ENCODE assay signal across 10 mouse cellular contexts in the genomic region with DNA sequence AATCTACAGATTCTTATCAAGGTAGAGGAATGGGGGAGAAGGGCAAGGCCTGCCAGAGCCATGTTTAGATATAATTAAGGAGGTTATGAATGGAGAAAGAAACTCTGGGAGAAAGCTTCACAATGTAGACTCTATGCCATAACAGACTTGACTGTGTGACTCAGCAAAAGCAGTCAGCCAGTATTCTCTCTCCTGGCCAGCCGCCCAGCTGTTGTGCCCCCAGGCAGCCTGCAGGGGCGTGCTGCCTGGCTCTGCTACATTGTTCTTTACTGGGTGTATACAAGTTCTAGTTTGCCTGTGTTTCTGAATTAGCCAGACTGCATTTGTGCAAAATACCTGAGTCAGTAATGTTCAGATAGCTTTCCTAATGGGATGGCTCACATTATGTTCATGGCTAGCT. TPM values are rescaled to one million over a fixed set of nuclear protein-coding genes. Genes with fewer than 3 reads are reported as not detected.
DNase-seq lines count a peak whose midpoint lies in the region; ATAC-seq and TF ChIP-seq lines count a peak whose summit lies in the region.
"Had no signal": no experiment of that assay in that cellular context is flagged by ENCODE, and none has a peak within 500 bp of the region (broad histone marks: within the 10 kb centered on the region; RNA-seq: fewer than 3 reads in every experiment).

No protein-coding gene starts in this region.

- no peak overlapping the region for H3K27ac ChIP-seq in forebrain, postnatal 0 days (ENCODE audit: low read depth, low read length)
- no peak overlapping the region for H3K27ac ChIP-seq in forebrain, embryonic 16.5 days (ENCODE audit: low read length)
- H3K27ac ChIP-seq in hindbrain, embryonic 10.5 days = no peak overlapping the region

- 48% methylated on average over 2 of the region's 2 CpGs for WGBS in forebrain, postnatal 0 days
- WGBS in forebrain, embryonic 16.5 days = 27% methylated on average over 2 of the region's 2 CpGs
- WGBS in hindbrain, embryonic 10.5 days = 57% methylated on average over 2 of the region's 2 CpGs

- no peaks in the 10 kb centered on the region for H3K36me3 ChIP-seq in forebrain, postnatal 0 days (ENCODE audit: insufficient read depth)
- H3K36me3 ChIP-seq in forebrain, embryonic 16.5 days (ENCODE audit: control insufficient read depth, insufficient read depth) = no peaks in the 10 kb centered on the region
- no peaks in the 10 kb centered on the region for H3K36me3 ChIP-seq in E14TG2a.4 (ENCODE audit: insufficient read depth, low read length)
- H3K36me3 ChIP-seq in hindbrain, embryonic 10.5 days = no peaks in the 10 kb centered on the region

- ATAC-seq in forebrain, postnatal 0 days = peak; percentile 48
- ATAC-seq in forebrain, embryonic 16.5 days = no peak
- peak; percentile 99 for ATAC-seq in common myeloid progenitor, adult 5-6 weeks (replicated peaks; ENCODE audit: low read depth, poor library complexity, severe bottlenecking)

- DNase-seq in forebrain, postnatal 0 days = peak; percentile 36
- peak; percentile 31 for DNase-seq in heart, postnatal 25 days (ENCODE audit: low spot score)
- DNase-seq in left cerebral cortex, postnatal 4 days = peak; percentile 69
- DNase-seq in right cerebral cortex, adult 2 months (ENCODE audit: low spot score in 2 of 2) = peak; percentile 36 to 58
- DNase-seq in hindbrain, embryonic 10.5 days (ENCODE audit: low spot score) = no peak

- H3K27me3 ChIP-seq in forebrain, postnatal 0 days (ENCODE audit: insufficient read depth, low read length) = no peaks in the 10 kb centered on the region
- H3K27me3 ChIP-seq in forebrain, embryonic 16.5 days (replicated peaks; ENCODE audit: control insufficient read depth, insufficient read depth, low read length) = no peaks in the 10 kb centered on the region
- H3K27me3 ChIP-seq in E14TG2a.4 (ENCODE audit: insufficient read depth, low read length) = no peaks in the 10 kb centered on the region
- no peaks in the 10 kb centered on the region for H3K27me3 ChIP-seq in hindbrain, embryonic 10.5 days (ENCODE audit: insufficient read depth, poor library complexity, severe bottlenecking)

- intact Hi-C loops in heart, postnatal 25 days (cut with DNase I) = loop anchor here (5.0 kb wide), 1 partner anchor 213 kb away; no protein-coding TSS in a partner anchor
- intact Hi-C loops in left cerebral cortex, postnatal 4 days (cut with DNase I) = no loop called here

- H3K4me1 ChIP-seq in forebrain, postnatal 0 days (ENCODE audit: insufficient read depth) = no peaks in the 10 kb centered on the region
- H3K4me1 ChIP-seq in forebrain, embryonic 16.5 days (replicated peaks; ENCODE audit: control insufficient read depth, insufficient read depth, low read length) = no peaks in the 10 kb centered on the region
- peaks cover 16% of the 10 kb centered on the region for H3K4me1 ChIP-seq in E14TG2a.4 (replicated peaks; ENCODE audit: low read depth, low read length)
- 0 out of 2 replicates have a peak, but pooled peaks cover 4% of the 10 kb centered on the region for H3K4me1 ChIP-seq in hindbrain, embryonic 10.5 days (replicated peaks)

- H3K9ac ChIP-seq in forebrain, postnatal 0 days = no peak overlapping the region
- H3K9ac ChIP-seq in forebrain, embryonic 16.5 days (replicated peaks; ENCODE audit: low read depth, low read length) = no peak overlapping the region

- no peak overlapping the region for H3K4me3 ChIP-seq in forebrain, postnatal 0 days (ENCODE audit: low read depth, low read length)
- no peak overlapping the region for H3K4me3 ChIP-seq in forebrain, embryonic 16.5 days (replicated peaks; ENCODE audit: low read length)
- H3K4me3 ChIP-seq in E14TG2a.4 (replicated peaks; ENCODE audit: low read length) = no peak overlapping the region
- H3K4me3 ChIP-seq in hindbrain, embryonic 10.5 days = no peak overlapping the region

- TF ChIP-seq CTCF in forebrain, postnatal 0 days (IDR thresholded peaks at IDR 0.05; ENCODE audit: low read depth) = peak; percentile 17; the same call in 1 of the 2 replicates
- TF ChIP-seq CTCF in E14TG2a.4 (conservative IDR thresholded peaks at IDR 0.05; ENCODE audit: low read length) = peak; percentile 53

- H3K9me3 ChIP-seq in forebrain, postnatal 0 days (ENCODE audit: low read length) = no peaks in the 10 kb centered on the region
- no peaks in the 10 kb centered on the region for H3K9me3 ChIP-seq in forebrain, embryonic 16.5 days (ENCODE audit: control insufficient read depth, low read length)
- peaks cover 6% of the 10 kb centered on the region; the same call in 1 of the 2 replicates for H3K9me3 ChIP-seq in E14TG2a.4 (ENCODE audit: low read length)
- H3K9me3 ChIP-seq in hindbrain, embryonic 10.5 days = no peaks in the 10 kb centered on the region

- no peak overlapping the region for H3K4me2 ChIP-seq in forebrain, postnatal 0 days (ENCODE audit: low read depth)
- no peak overlapping the region for H3K4me2 ChIP-seq in forebrain, embryonic 16.5 days (ENCODE audit: low read length)

RNA-seq across cellular contexts. Expression of gene Chpt1, which starts 10.6 kb away (rescaled TPM):
- 21.1 and 21.3 TPM in 2 replicates for total RNA-seq in forebrain, postnatal 0 days (2014; rRNA removed)
- polyA plus RNA-seq in forebrain, postnatal 0 days (2015; fragmentation: Nextera tagmentation; extraction: Ambion mirVana) = 13.6 and 19.3 TPM in 2 replicates
- polyA plus RNA-seq in forebrain, embryonic 16.5 days (2015; fragmentation: Nextera tagmentation; extraction: Ambion mirVana) = 6.3 and 7.1 TPM in 2 replicates
- total RNA-seq in common myeloid progenitor, adult 5-6 weeks (2017) = 10.1 and 12.1 TPM in 2 replicates
- total RNA-seq in heart, postnatal 25 days (2021) = 100 to 1,000 TPM; 304 to 315 TPM
- total RNA-seq in left cerebral cortex, postnatal 4 days (2021) = 10 to 100 TPM; 15.5 to 15.6 TPM
- 11.2 and 11.8 TPM in 2 replicates for polyA plus RNA-seq in hindbrain, embryonic 10.5 days (2016; fragmentation: Nextera tagmentation; extraction: Ambion mirVana)

RNA-seq across cellular contexts. Expression of gene Sycp3, which starts 55.1 kb away (rescaled TPM):
- 0.38 and 0.57 TPM in 2 replicates for total RNA-seq in forebrain, postnatal 0 days (2014; rRNA removed)
- 0.64 and 1.0 TPM in 2 replicates for polyA plus RNA-seq in forebrain, postnatal 0 days (2015; fragmentation: Nextera tagmentation; extraction: Ambion mirVana)
- not detected in 2 replicates for polyA plus RNA-seq in forebrain, embryonic 16.5 days (2015; fragmentation: Nextera tagmentation; extraction: Ambion mirVana)
- total RNA-seq in common myeloid progenitor, adult 5-6 weeks (2017) = not detected in 2 replicates
- total RNA-seq in heart, postnatal 25 days (2021) = not detected
- total RNA-seq in left cerebral cortex, postnatal 4 days (2021) = 1 to 10 TPM in 1 of 2 experiments, under 1 TPM in 1; 0.54 to 1.2 TPM
- not detected in 2 replicates for polyA plus RNA-seq in hindbrain, embryonic 10.5 days (2016; fragmentation: Nextera tagmentation; extraction: Ambion mirVana)
- polyA plus RNA-seq: limb, embryonic 11.5 days; stomach, embryonic 16.5 days had no signal

Comparison
In these comparisons a context has a peak if more than half of its experiments do, and no peak if none do; other contexts are left out.
1. RNA of gene Chpt1, which starts 10.6 kb away (total RNA-seq): 304 to 315 TPM in heart, postnatal 25 days; 21.1 to 21.3 TPM in forebrain, postnatal 0 days, 15.5 to 15.6 TPM in left cerebral cortex, postnatal 4 days and 10.1 to 12.1 TPM in common myeloid progenitor, adult 5-6 weeks; every median in the first group is over 10 times any median in the second.